Mouse (Mus musculus) liver, adult 2 months (tissue): ENCODE measurements at regions not wholly inside any gene's neighbourhood (a gene's known extent, or its start where the extent isn't known, plus 50 kb on each side); places are given as distances from the start of the nearest gene placed in this dataset.

Experiments used
- CTCF ChIP-seq: fragments of 200-500 bp; IDR thresholded peaks from 2 replicates; pipeline ENCODE4 v1.5.1; 2011; ENCODE audit warnings: low read depth, low read length, control low read depth
- POLR2A ChIP-seq: fragments of 200-500 bp; IDR thresholded peaks from 2 replicates; pipeline ENCODE4 v1.6.1; 2011; ENCODE audit warnings: low read length, control low read depth; ENCODE audit not compliant: insufficient read depth; ENCODE audit errors: extremely low read depth

GRCm38 (mm10) chr3:147750842-147751191, 898.6 kb downstream of the Ttll7 start:
- no peak for TF ChIP-seq CTCF
- no peak for TF ChIP-seq POLR2A
